ENCODE assay signal across 38 mouse cellular contexts in genomic region chr6:29303251-29303650, GRCm38 (mm10). TPM values are rescaled to one million over a fixed set of nuclear protein-coding genes. Genes with fewer than 3 reads are reported as not detected.
"Had no signal": no experiment of that assay in that cellular context is flagged by ENCODE, and none has a peak within 500 bp of the region (broad histone marks: within the 10 kb centered on the region; RNA-seq: fewer than 3 reads in every experiment).

No protein-coding gene starts in this region.

- H3K9me3 ChIP-seq: heart, embryonic 10.5 days; hindbrain, embryonic 10.5 days; hindbrain, embryonic 12.5 days; hindbrain, embryonic 15.5 days; intestine, embryonic 15.5 days; limb, embryonic 10.5 days; limb, embryonic 12.5 days; liver, embryonic 13.5 days; liver, embryonic 15.5 days had no signal

- H3K27ac ChIP-seq: gastrocnemius, adult 2 months; heart, embryonic 10.5 days; hindbrain, embryonic 10.5 days; hindbrain, embryonic 12.5 days; hindbrain, embryonic 15.5 days; intestine, embryonic 15.5 days; layer of hippocampus, adult 2 months; left cerebral cortex, adult 2 months; limb, embryonic 10.5 days; limb, embryonic 12.5 days; liver, embryonic 13.5 days; liver, embryonic 15.5 days had no signal

- DNase-seq: gastrocnemius, adult 2 months; gastrocnemius, postnatal 10 days; gastrocnemius, postnatal 25 days; heart, adult 18-20 months; heart, postnatal 4 days; kidney, adult 18-20 months; kidney, adult 8-10 months; kidney, postnatal 10 days; kidney, postnatal 25 days; kidney, postnatal 4 days; liver; liver, embryonic 13.5 days; liver, postnatal 0 days had no signal

- H3K4me2 ChIP-seq: heart, embryonic 12.5 days; hindbrain, embryonic 12.5 days; hindbrain, embryonic 15.5 days; intestine, embryonic 15.5 days; limb, embryonic 12.5 days; liver, embryonic 11.5 days; liver, embryonic 13.5 days; liver, embryonic 15.5 days had no signal

- H3K9ac ChIP-seq: heart, embryonic 12.5 days; hindbrain, embryonic 12.5 days; hindbrain, embryonic 15.5 days; intestine, embryonic 15.5 days; limb, embryonic 12.5 days; liver, embryonic 13.5 days; liver, embryonic 15.5 days; liver, postnatal 0 days had no signal

- H3K36me3 ChIP-seq: heart, embryonic 10.5 days; heart, embryonic 12.5 days; hindbrain, embryonic 10.5 days; hindbrain, embryonic 12.5 days; hindbrain, embryonic 15.5 days; intestine, embryonic 15.5 days; limb, embryonic 10.5 days; limb, embryonic 12.5 days; liver, embryonic 13.5 days; liver, embryonic 15.5 days had no signal

- H3K4me1 ChIP-seq: heart, embryonic 10.5 days; heart, embryonic 12.5 days; hindbrain, embryonic 10.5 days; hindbrain, embryonic 12.5 days; hindbrain, embryonic 15.5 days; intestine, embryonic 15.5 days; limb, embryonic 10.5 days; limb, embryonic 12.5 days; liver, embryonic 13.5 days; liver, embryonic 15.5 days had no signal

- H3K4me3 ChIP-seq: gastrocnemius, adult 2 months; heart, embryonic 10.5 days; heart, embryonic 12.5 days; hindbrain, embryonic 10.5 days; hindbrain, embryonic 12.5 days; hindbrain, embryonic 15.5 days; intestine, embryonic 15.5 days; layer of hippocampus, adult 2 months; left cerebral cortex, adult 2 months; limb, embryonic 10.5 days; limb, embryonic 12.5 days; liver, embryonic 13.5 days; liver, embryonic 15.5 days had no signal

- H3K27me3 ChIP-seq: heart, embryonic 12.5 days; hindbrain, embryonic 12.5 days; hindbrain, embryonic 15.5 days; intestine, embryonic 15.5 days; limb, embryonic 12.5 days; liver, embryonic 13.5 days; liver, embryonic 15.5 days had no signal

- ATAC-seq: inflammation-experienced regulatory T-cells, adult 6 months; intestine, embryonic 15.5 days; intestine, postnatal 0 days; liver, postnatal 0 days had no signal

RNA-seq across cellular contexts. Expression of gene Fam71f1, which starts 15.7 kb away (rescaled TPM):
- total RNA-seq: gastrocnemius, adult 2 months; gastrocnemius, postnatal 10 days; gastrocnemius, postnatal 25 days; gastrocnemius, postnatal 4 days; granulocyte monocyte progenitor cell, adult 5-6 weeks; heart, adult 18-20 months; heart, adult 8-10 months; heart, postnatal 10 days; heart, postnatal 25 days; heart, postnatal 4 days; layer of hippocampus, adult 2 months; layer of hippocampus, postnatal 10 days; layer of hippocampus, postnatal 25 days; left cerebral cortex, adult 2 months; left cerebral cortex, postnatal 10 days; left cerebral cortex, postnatal 25 days had no signal
- polyA plus RNA-seq: heart, embryonic 10.5 days; heart, embryonic 16.5 days; hindbrain, embryonic 12.5 days; hindbrain, embryonic 15.5 days; inflammation-experienced regulatory T-cells, adult 6 months; intestine, embryonic 15.5 days; intestine, postnatal 0 days; kidney, embryonic 14.5 days; limb, embryonic 10.5 days; limb, embryonic 12.5 days; liver, embryonic 13.5 days; liver, embryonic 15.5 days; liver, postnatal 0 days had no signal

RNA-seq across cellular contexts. Expression of gene Fam71f2, which starts 23.9 kb away (rescaled TPM):
- total RNA-seq: gastrocnemius, postnatal 25 days; heart, adult 18-20 months; heart, postnatal 10 days; heart, postnatal 25 days; layer of hippocampus, postnatal 10 days had no signal
- polyA plus RNA-seq: intestine, postnatal 0 days; kidney, embryonic 14.5 days had no signal
